Mouse (Mus musculus) stomach, embryonic 15.5 days (tissue): Measurements from ENCODE around the gene Ehbp1. TPM values are rescaled to one million over a fixed set of nuclear protein-coding genes. Genes with fewer than 3 reads are reported as not detected.

Source experiments
- ATAC-seq: fragments of 200-750 bp; cut with Nextera tagmentation; 2 replicates; pipeline ENCODE4 v1.8.0; 2017; ENCODE audit warnings: low read depth, moderate number of reproducible peaks, moderate TSS enrichment; ENCODE audit not compliant: insufficient read depth, low FRiP score
- H3K27ac ChIP-seq: fragments of 300-500 bp; sonication (generic); 2 replicates; pipeline ENCODE4 v1.5.1; 2015; ENCODE audit warnings: mild to moderate bottlenecking, inconsistent platforms
- H3K27me3 ChIP-seq: fragments of 300-500 bp; sonication (generic); replicated peaks from 2 replicates; pipeline ENCODE4 v1.6.1; 2015; ENCODE audit warnings: inconsistent platforms
- H3K36me3 ChIP-seq: fragments of 300-500 bp; sonication (generic); 2 replicates; pipeline ENCODE4 v1.6.1; 2015; ENCODE audit warnings: inconsistent platforms
- H3K4me1 ChIP-seq: fragments of 300-500 bp; sonication (generic); 2 replicates; pipeline ENCODE4 v1.6.1; 2015; ENCODE audit warnings: inconsistent platforms
- H3K4me2 ChIP-seq: fragments of 300-500 bp; sonication (generic); 2 replicates; pipeline ENCODE4 v1.6.1; 2015; ENCODE audit warnings: mild to moderate bottlenecking, inconsistent platforms
- H3K4me3 ChIP-seq: fragments of 300-500 bp; sonication (generic); replicated peaks from 2 replicates; pipeline ENCODE4 v1.5.1; 2015; ENCODE audit warnings: inconsistent platforms
- H3K9ac ChIP-seq: fragments of 300-500 bp; sonication (generic); 2 replicates; pipeline ENCODE4 v1.6.1; 2015; ENCODE audit warnings: inconsistent platforms
- H3K9me3 ChIP-seq: fragments of 300-500 bp; sonication (generic); 2 replicates; pipeline ENCODE4 v1.6.1; 2016; ENCODE audit warnings: inconsistent platforms
- WGBS: fragments of 180-500 bp; shearing (Covaris S2); methylation state at CpG from one replicate; pipeline ENCODE4 v1.1.7; 2015; 5-methylcytosine and 5-hydroxymethylcytosine counted together
- polyA plus RNA-seq: library from polyadenylated mRNA; unstranded; fragments of >200 nt; fragmentation: Nextera tagmentation; extraction: Ambion mirVana; gene quantifications from 2 replicates; pipeline ENCODE4 v1.2.1, GENCODE M21; 2015

The Ehbp1 gene
- polyA plus RNA-seq, result 12.4 and 12.7 TPM in 2 replicates

DNA sequence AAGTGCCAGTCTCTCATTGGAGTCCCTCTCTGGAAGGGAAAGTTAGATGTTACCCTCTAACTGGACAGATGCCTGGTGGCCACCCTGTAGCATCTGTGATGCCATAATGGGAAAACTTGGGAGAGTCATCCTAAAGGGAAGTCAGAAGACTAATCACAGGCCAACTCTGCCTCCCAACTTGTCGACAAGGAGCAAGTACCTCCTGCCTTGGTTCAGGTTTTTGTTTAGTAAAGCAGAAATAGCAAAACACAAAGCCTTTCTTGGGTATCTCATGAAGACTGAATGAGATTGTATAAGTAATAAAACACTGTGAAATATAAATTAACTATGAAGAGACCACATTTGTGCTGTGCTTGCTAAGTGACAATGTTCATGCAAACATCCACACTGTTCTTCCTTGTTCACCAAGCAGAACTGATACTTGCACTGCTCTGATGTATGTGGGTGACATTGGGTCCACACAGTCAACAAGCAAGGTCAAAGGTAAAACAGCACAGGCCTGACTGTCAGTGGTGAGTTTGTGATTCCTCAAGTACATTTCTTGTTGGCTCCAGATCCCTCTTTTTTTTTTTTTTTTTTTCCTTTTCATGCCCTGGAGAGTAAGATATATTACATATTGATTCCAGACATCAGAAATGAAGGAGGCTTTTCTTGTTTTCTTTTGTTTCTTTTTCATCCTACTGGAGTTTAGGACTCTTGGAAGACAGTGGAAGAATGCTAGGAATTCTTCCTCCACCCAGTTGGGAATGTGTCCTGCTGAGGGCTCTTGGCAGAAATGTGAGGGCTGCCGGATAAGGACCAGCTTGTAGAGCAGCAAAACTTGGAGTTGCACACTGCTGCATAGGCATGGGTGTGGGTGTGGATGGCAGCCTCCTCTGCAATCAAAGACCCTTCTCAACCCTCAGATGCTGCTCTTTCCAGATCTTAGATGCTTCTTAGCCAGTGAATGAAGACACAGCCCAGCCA, at the start of gene Ehbp1:
Gene Ehbp1 (minus strand): TSS at position 51 of the 966 bp plus-strand sequence.
- Histone ChIP-seq H3K4me1 (peaks cover 6% of the 10 kb centered on the region; the same call in 1 of the 2 replicates), H3K4me2 (no peak within 1 kb of the TSS), H3K9ac (no peak within 1 kb of the TSS), H3K4me3 (no peak within 1 kb of the TSS), H3K27ac (no peak within 1 kb of the TSS), H3K36me3 (no peaks in the 10 kb centered on the region), H3K27me3 (no peaks in the 10 kb centered on the region), H3K9me3 (no peaks in the 10 kb centered on the region)
- ATAC-seq, result no peak
- 54% methylated on average over 2 of the region's 2 CpGs for WGBS

DNA sequence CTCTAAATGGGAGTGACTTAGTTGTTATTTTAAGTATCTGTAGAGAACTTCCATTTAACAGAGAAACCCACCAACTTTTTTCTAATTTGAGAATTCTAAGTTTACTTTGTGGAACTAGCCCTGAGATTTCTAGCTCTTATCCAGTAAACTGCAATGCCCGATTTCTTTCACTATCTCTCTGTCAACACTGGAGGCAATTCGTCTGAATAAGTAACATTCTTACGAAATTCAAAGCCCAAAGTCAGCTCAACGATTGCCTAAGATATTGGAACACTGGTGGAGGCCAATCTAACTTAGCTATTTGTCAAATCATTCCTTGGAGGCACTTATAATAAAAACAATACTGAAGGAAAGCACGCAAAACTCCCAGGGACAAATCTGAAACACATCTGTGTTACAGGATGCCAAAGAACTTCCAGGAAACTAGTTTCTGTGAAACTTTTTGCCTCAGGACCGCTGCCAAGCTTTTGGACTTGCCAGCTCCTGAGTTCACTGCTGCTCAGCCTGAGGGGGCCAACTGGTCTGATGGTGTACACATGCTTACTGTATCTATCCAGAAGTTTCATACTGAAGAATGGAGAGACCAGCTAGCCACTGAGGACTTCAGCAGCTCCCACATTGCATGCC, 45.5 kb upstream of the Ehbp1 start:
- H3K9me3 ChIP-seq, result no peaks in the 10 kb centered on the region
- no peak overlapping the region for H3K27ac ChIP-seq
- no peaks in the 10 kb centered on the region for H3K27me3 ChIP-seq
- H3K4me1 ChIP-seq, result no peaks in the 10 kb centered on the region
- H3K9ac ChIP-seq, result no peak overlapping the region
- ATAC-seq, result no peak
- no peaks in the 10 kb centered on the region for H3K36me3 ChIP-seq
- H3K4me2 ChIP-seq, result no peak overlapping the region
- H3K4me3 ChIP-seq, result no peak overlapping the region
- WGBS, result 67% methylated on average over 6 of the region's 6 CpGs

DNA sequence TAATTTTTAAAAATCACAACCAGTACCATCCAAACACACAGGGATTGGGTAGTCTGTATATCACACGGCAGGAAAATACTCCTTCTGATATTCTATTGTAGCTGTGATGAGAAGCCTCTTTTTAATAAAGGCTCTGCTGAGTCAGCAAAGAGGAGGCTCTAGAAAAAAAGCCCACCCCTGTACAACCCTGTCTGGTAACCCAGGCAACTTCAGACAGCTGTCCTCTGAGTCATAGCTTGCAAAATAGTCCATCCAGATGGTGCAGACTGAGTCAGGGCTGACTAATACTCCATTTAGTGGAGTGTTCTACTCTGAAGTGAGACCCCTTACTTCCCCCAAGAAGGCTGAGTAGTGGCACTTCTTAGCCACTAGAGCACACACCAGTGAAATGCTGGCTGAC, 41.4 kb upstream of the Ehbp1 start:
- Histone ChIP-seq H3K27ac (no peak overlapping the region), H3K4me3 (no peak overlapping the region), H3K9ac (no peak overlapping the region), H3K4me2 (no peak overlapping the region), H3K36me3 (no peaks in the 10 kb centered on the region), H3K4me1 (no peaks in the 10 kb centered on the region), H3K27me3 (no peaks in the 10 kb centered on the region), H3K9me3 (no peaks in the 10 kb centered on the region)
- WGBS, result 87% methylated on average over 1 of the region's 1 CpGs
- ATAC-seq, result no peak

DNA sequence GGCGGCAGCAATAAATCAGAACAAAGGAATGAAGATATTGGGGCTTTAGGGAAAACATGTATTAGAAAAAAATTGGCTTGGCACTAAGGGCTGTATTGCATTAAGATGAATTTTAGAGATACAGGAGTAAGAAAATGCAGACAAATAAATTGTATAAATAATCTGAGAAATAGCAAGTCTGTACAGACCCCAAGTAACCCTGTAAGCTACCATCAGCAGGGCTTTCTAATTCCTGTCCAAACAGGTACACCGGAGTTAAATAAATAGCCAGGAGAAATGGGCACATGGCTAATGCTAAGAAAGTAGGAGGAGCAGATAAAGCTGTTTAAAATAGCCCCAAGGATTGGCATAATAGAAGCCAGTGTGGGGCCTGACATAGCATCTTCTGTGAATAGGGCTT, 32.7 kb upstream of the Ehbp1 start:
- 77% methylated on average over 2 of the region's 2 CpGs for WGBS

GRCm38 (mm10) chr11:22373290-22373674, 31.2 kb upstream of the Ehbp1 start:
- Histone ChIP-seq H3K4me1 (no peaks in the 10 kb centered on the region), H3K9me3 (no peaks in the 10 kb centered on the region), H3K4me2 (no peak overlapping the region), H3K27ac (no peak overlapping the region), H3K27me3 (no peaks in the 10 kb centered on the region), H3K36me3 (no peaks in the 10 kb centered on the region), H3K9ac (no peak overlapping the region), H3K4me3 (no peak overlapping the region)
- 66% methylated on average over 3 of the region's 3 CpGs for WGBS
- no peak for ATAC-seq

More for the DNA sequence above, 32.7 kb upstream of the Ehbp1 start:
- Histone ChIP-seq H3K36me3 (no peaks in the 10 kb centered on the region), H3K9me3 (no peaks in the 10 kb centered on the region), H3K9ac (no peak overlapping the region), H3K4me3 (no peak overlapping the region), H3K4me1 (no peaks in the 10 kb centered on the region), H3K4me2 (no peak overlapping the region), H3K27me3 (no peaks in the 10 kb centered on the region), H3K27ac (no peak overlapping the region)
- no peak for ATAC-seq

GRCm38 (mm10) chr11:22372609-22373289, 30.7 kb upstream of the Ehbp1 start:
- 73% methylated on average over 1 of the region's 1 CpGs for WGBS
- H3K9ac ChIP-seq, result no peak overlapping the region
- H3K4me2 ChIP-seq, result no peak overlapping the region
- no peak overlapping the region for H3K4me3 ChIP-seq
- no peak for ATAC-seq
- H3K4me1 ChIP-seq, result no peaks in the 10 kb centered on the region
- no peak overlapping the region for H3K27ac ChIP-seq
- no peaks in the 10 kb centered on the region for H3K36me3 ChIP-seq
- H3K9me3 ChIP-seq, result no peaks in the 10 kb centered on the region
- no peaks in the 10 kb centered on the region for H3K27me3 ChIP-seq

DNA sequence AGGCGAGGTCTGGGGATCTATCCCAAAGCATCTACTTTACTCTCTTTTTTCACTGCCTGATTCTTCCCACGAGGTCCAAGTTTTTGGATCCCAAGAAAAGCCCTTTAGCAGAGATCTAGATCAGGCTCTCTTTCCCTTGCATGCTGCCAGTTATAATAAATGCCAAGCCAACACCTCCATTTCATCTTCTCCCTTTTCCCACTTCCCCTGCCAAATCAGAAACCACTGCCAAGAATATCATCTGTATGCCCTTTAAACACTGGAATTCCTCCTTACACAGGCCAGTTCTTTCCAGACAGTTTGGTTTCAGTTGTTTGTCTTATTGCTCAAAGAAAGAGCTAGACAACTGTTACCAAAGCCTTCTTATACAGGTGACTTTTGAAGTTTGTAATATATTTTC, 27.7 kb upstream of the Ehbp1 start:
- no peak overlapping the region for H3K4me2 ChIP-seq
- H3K36me3 ChIP-seq, result no peaks in the 10 kb centered on the region
- H3K27ac ChIP-seq, result no peak overlapping the region
- no peak for ATAC-seq
- H3K9ac ChIP-seq, result no peak overlapping the region
- no peaks in the 10 kb centered on the region for H3K4me1 ChIP-seq
- H3K4me3 ChIP-seq, result no peak overlapping the region
- no peaks in the 10 kb centered on the region for H3K9me3 ChIP-seq
- WGBS, result 69% methylated on average over 2 of the region's 2 CpGs
- H3K27me3 ChIP-seq, result no peaks in the 10 kb centered on the region

DNA sequence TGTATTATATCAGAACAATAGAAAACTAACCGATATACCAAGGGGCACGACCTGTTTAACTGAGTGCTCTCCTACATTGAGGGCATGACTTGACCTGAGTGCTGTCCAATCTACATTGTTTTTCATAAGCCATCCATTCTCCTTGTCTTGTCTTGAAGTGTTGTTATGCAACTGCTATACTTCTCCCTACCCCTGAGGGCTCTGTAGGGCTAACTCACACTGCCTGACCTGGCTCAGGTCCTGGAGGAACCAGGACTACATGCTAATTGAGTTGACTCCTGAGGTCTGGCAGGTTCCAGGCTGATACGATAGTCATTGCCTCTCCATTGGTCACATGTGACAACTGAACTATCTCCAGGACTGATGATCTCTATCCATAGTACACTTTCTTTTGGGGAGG, 26.5 kb upstream of the Ehbp1 start:
- no peak for ATAC-seq
- Histone ChIP-seq H3K9ac (no peak overlapping the region), H3K4me1 (no peaks in the 10 kb centered on the region), H3K4me3 (no peak overlapping the region), H3K27ac (no peak overlapping the region), H3K36me3 (no peaks in the 10 kb centered on the region), H3K27me3 (no peaks in the 10 kb centered on the region), H3K9me3 (no peaks in the 10 kb centered on the region), H3K4me2 (no peak overlapping the region)
- WGBS, result 90% methylated on average over 3 of the region's 3 CpGs

GRCm38 (mm10) chr11:22366486-22366885, 24.4 kb upstream of the Ehbp1 start:
- no peak for ATAC-seq
- no peak overlapping the region for H3K9ac ChIP-seq
- H3K4me2 ChIP-seq, result no peak overlapping the region
- H3K27ac ChIP-seq, result no peak overlapping the region
- H3K27me3 ChIP-seq, result no peaks in the 10 kb centered on the region
- no peaks in the 10 kb centered on the region for H3K4me1 ChIP-seq
- H3K36me3 ChIP-seq, result no peaks in the 10 kb centered on the region
- 76% methylated on average over 2 of the region's 2 CpGs for WGBS
- H3K9me3 ChIP-seq, result no peaks in the 10 kb centered on the region
- no peak overlapping the region for H3K4me3 ChIP-seq

DNA sequence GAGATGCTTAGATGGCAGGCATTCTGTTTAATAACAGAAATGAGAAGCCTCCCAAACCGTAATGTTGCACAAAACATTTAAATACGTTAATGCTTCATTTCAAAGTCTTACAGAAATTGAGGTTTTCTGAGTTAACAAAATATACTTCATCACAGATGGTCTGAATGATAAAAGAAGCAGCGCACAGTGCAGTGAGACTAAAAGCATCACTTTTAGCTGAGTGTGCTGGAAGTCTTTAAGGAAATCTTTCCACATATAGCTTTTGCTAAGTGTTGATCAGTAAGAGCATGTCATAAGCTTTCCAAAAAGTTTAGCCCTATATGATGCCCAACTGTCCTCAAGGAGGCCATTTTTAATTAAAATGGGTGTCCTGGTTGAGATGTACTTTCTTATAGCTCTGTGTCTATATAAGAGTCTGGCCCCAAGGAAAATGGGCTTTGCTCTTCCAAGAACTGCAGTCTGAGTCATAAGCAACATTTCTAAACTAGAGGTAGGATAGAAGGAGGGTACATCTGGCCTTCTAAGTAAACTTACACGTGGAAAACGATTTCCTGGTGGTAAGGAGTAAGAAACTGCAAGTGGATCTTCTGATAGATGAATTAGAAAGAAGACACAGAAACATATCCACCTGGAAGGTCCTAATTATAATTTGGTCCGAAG, 12.0 kb upstream of the Ehbp1 start:
- WGBS, result 75% methylated on average over 6 of the region's 6 CpGs
- ATAC-seq, result no peak

DNA sequence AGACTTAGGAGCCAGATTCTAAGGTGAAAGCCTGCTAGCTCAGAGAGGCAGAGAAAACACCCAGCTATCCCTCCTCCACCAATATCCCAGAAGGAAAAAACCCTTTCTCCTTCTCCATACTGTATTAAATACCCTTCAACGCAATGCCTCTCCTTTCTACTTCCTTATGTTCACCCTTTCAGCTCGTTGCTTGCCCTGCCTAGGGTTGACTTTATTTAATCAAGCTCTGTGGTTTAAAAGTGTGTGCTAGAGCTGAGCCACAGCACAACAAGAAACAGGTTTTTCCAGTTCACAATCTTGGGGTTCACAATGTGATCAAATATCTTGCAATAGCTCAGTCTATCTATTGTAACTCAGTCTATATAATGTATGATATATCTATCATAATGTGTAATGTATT, 7.9 kb upstream of the Ehbp1 start:
- ATAC-seq, result no peak
- H3K4me2 ChIP-seq, result no peak overlapping the region
- no peak overlapping the region for H3K9ac ChIP-seq
- no peaks in the 10 kb centered on the region for H3K36me3 ChIP-seq
- 53% methylated on average over 2 of the region's 2 CpGs for WGBS
- no peaks in the 10 kb centered on the region for H3K9me3 ChIP-seq
- H3K4me3 ChIP-seq, result no peak overlapping the region
- H3K4me1 ChIP-seq, result peaks cover 6% of the 10 kb centered on the region
- H3K27ac ChIP-seq, result no peak overlapping the region
- no peaks in the 10 kb centered on the region for H3K27me3 ChIP-seq

More for the DNA sequence above, 12.0 kb upstream of the Ehbp1 start:
- no peak overlapping the region for H3K4me2 ChIP-seq
- H3K9me3 ChIP-seq, result no peaks in the 10 kb centered on the region
- no peaks in the 10 kb centered on the region for H3K36me3 ChIP-seq
- H3K9ac ChIP-seq, result no peak overlapping the region
- no peaks in the 10 kb centered on the region for H3K27me3 ChIP-seq
- H3K27ac ChIP-seq, result no peak overlapping the region
- H3K4me3 ChIP-seq, result no peak overlapping the region
- H3K4me1 ChIP-seq, result no peaks in the 10 kb centered on the region
